Comparison of ENCODE assay signal across 8 mouse cellular contexts in genomic region chr2:93645626-93646320, GRCm38 (mm10). TPM values are rescaled to one million over a fixed set of nuclear protein-coding genes. Genes with fewer than 3 reads are reported as not detected.
DNase-seq lines count a peak whose midpoint lies in the region; ATAC-seq and TF ChIP-seq lines count a peak whose summit lies in the region.

No protein-coding gene starts in this region.

- peaks cover 21% of the 10 kb centered on the region for H3K27me3 ChIP-seq in thymus, adult 2 months (ENCODE audit: control insufficient read depth, insufficient read depth, low read length)
- H3K27me3 ChIP-seq in heart, postnatal 0 days (ENCODE audit: control insufficient read depth, insufficient read depth, low read length): peaks cover 100% of the 10 kb centered on the region
- H3K27me3 ChIP-seq in limb, embryonic 13.5 days: peaks cover 96% of the 10 kb centered on the region
- peaks cover 85% of the 10 kb centered on the region for H3K27me3 ChIP-seq in midbrain, embryonic 15.5 days (replicated peaks)

- peak overlapping the region; percentile 51 for H3K4me2 ChIP-seq in heart, postnatal 0 days (ENCODE audit: low read depth, low read length)
- peak overlapping the region; percentile 91 for H3K4me2 ChIP-seq in limb, embryonic 13.5 days (replicated peaks)
- H3K4me2 ChIP-seq in midbrain, embryonic 15.5 days: peak overlapping the region; percentile 20; the same call in 1 of the 2 replicates

- TF ChIP-seq CTCF in thymus, adult 2 months (IDR thresholded peaks at IDR 0.05; ENCODE audit: borderline replicate concordance, control insufficient read depth, extremely low read depth, insufficient read depth, low read length, poor library complexity): no peak
- no peak for TF ChIP-seq CTCF in heart, postnatal 0 days (IDR thresholded peaks at IDR 0.05; ENCODE audit: low read depth)

- H3K9ac ChIP-seq in heart, postnatal 0 days (replicated peaks; ENCODE audit: low read depth, low read length): no peak overlapping the region
- H3K9ac ChIP-seq in limb, embryonic 13.5 days: peak overlapping the region; percentile 53
- no peak overlapping the region for H3K9ac ChIP-seq in midbrain, embryonic 15.5 days

- ATAC-seq in heart, postnatal 0 days (ENCODE audit: insufficient read depth, low read depth): no peak
- no peak for ATAC-seq in limb, embryonic 13.5 days (ENCODE audit: low FRiP score, low read depth)
- ATAC-seq in midbrain, embryonic 15.5 days (replicated peaks): no peak
- no peak for ATAC-seq in frontal cortex, adult (ENCODE audit: low TSS enrichment)

- TF ChIP-seq POLR2A in thymus, adult 2 months (IDR thresholded peaks at IDR 0.05; ENCODE audit: control insufficient read depth, extremely low read depth, insufficient read depth, low read length, poor library complexity): no peak

- no peaks in the 10 kb centered on the region for H3K9me3 ChIP-seq in heart, postnatal 0 days (replicated peaks; ENCODE audit: control insufficient read depth, low read length)
- no peaks in the 10 kb centered on the region for H3K9me3 ChIP-seq in limb, embryonic 13.5 days
- H3K9me3 ChIP-seq in midbrain, embryonic 15.5 days: no peaks in the 10 kb centered on the region

- H3K4me3 ChIP-seq in thymus, adult 2 months (ENCODE audit: control insufficient read depth, insufficient read depth, low read length): no peak overlapping the region
- H3K4me3 ChIP-seq in heart, postnatal 0 days (ENCODE audit: low read depth, low read length): peak overlapping the region; percentile 45
- peak overlapping the region; percentile 33 for H3K4me3 ChIP-seq in limb, embryonic 13.5 days
- no peak overlapping the region for H3K4me3 ChIP-seq in midbrain, embryonic 15.5 days

- no peak for TF ChIP-seq EP300 in heart, postnatal 0 days (IDR thresholded peaks at IDR 0.05; ENCODE audit: low read depth)

- H3K4me1 ChIP-seq in thymus, adult 2 months (replicated peaks; ENCODE audit: control insufficient read depth, insufficient read depth, low read length): no peaks in the 10 kb centered on the region
- 0 out of 2 replicates have a peak, but pooled peaks cover 10% of the 10 kb centered on the region for H3K4me1 ChIP-seq in heart, postnatal 0 days (ENCODE audit: control insufficient read depth, insufficient read depth)
- H3K4me1 ChIP-seq in limb, embryonic 13.5 days: peaks cover 55% of the 10 kb centered on the region
- peaks cover 22% of the 10 kb centered on the region for H3K4me1 ChIP-seq in midbrain, embryonic 15.5 days

- H3K27ac ChIP-seq in thymus, adult 2 months (ENCODE audit: control insufficient read depth, insufficient read depth, low read length): no peak overlapping the region
- no peak overlapping the region for H3K27ac ChIP-seq in heart, postnatal 0 days (ENCODE audit: low read depth)
- no peak overlapping the region for H3K27ac ChIP-seq in limb, embryonic 13.5 days
- no peak overlapping the region for H3K27ac ChIP-seq in midbrain, embryonic 15.5 days

- H3K36me3 ChIP-seq in thymus, adult 2 months (ENCODE audit: control insufficient read depth, insufficient read depth, low read length): no peaks in the 10 kb centered on the region
- H3K36me3 ChIP-seq in heart, postnatal 0 days (replicated peaks; ENCODE audit: control insufficient read depth, insufficient read depth, low read length): no peaks in the 10 kb centered on the region
- H3K36me3 ChIP-seq in limb, embryonic 13.5 days: no peaks in the 10 kb centered on the region
- no peaks in the 10 kb centered on the region for H3K36me3 ChIP-seq in midbrain, embryonic 15.5 days (replicated peaks)

- WGBS in thymus, adult 2 months: 16% methylated on average over 33 of the region's 33 CpGs
- WGBS in heart, postnatal 0 days: 23% methylated on average over 33 of the region's 33 CpGs
- WGBS in limb, embryonic 13.5 days: 7% methylated on average over 33 of the region's 33 CpGs
- WGBS in midbrain, embryonic 15.5 days: 2% methylated on average over 33 of the region's 33 CpGs

- peak; percentile 5 for DNase-seq in thymus, postnatal 14 days
- no peak for DNase-seq in thymus, adult 2 months
- DNase-seq in heart, postnatal 0 days (ENCODE audit: low spot score): no peak
- no peak for DNase-seq in cerebellum, postnatal 4 days (ENCODE audit: low spot score in 2 of 2)
- no peak for DNase-seq in gastrocnemius, postnatal 25 days

RNA-seq across cellular contexts. Expression of gene Alx4, which starts 3.6 kb away (rescaled TPM):
- 0.23 and 0.32 TPM in 2 replicates for polyA plus RNA-seq in thymus, adult 2 months (2012; rRNA removed)
- not detected in 2 replicates for total RNA-seq in heart, postnatal 0 days (2014; rRNA removed; ENCODE audit: low replicate concordance)
- not detected in 2 replicates for polyA plus RNA-seq in heart, postnatal 0 days (2015; fragmentation: Nextera tagmentation; extraction: Ambion mirVana)
- 2.5 and 2.6 TPM in 2 replicates for polyA plus RNA-seq in limb, embryonic 13.5 days (2015; fragmentation: Nextera tagmentation; extraction: Ambion mirVana)
- 0.84 and 1.0 TPM in 2 replicates for polyA plus RNA-seq in midbrain, embryonic 15.5 days (2015; fragmentation: Nextera tagmentation; extraction: Ambion mirVana)
- total RNA-seq in gastrocnemius, postnatal 25 days (2021): under 1 TPM; 0.33 to 0.56 TPM

Comparison
In these comparisons a context has a peak if more than half of its experiments do, and no peak if none do; other contexts are left out.
1. H3K4me3 ChIP-seq: peak in heart, postnatal 0 days (single experiment) and limb, embryonic 13.5 days (single experiment); none in thymus, adult 2 months (single experiment) and midbrain, embryonic 15.5 days (single experiment).
2. H3K4me2 ChIP-seq: peak in every context shown above with its lines; median percentile 91 in limb, embryonic 13.5 days; 51 in heart, postnatal 0 days; 20 in midbrain, embryonic 15.5 days.